Mouse (Mus musculus) liver, embryonic 14.5 days (tissue): ENCODE data around the gene Hcn3.
A peak's percentile ranks its signal among the peaks of the same experiment; 100 is the strongest.

Experiments used
- CTCF ChIP-seq: IDR thresholded peaks from 2 replicates; pipeline ENCODE4 v1.5.1; 2016; ENCODE audit warnings: antibody characterized with exemption, low read depth, control low read depth
- EP300 ChIP-seq: IDR thresholded peaks from 2 replicates; pipeline ENCODE4 v1.6.1; 2016; ENCODE audit warnings: antibody characterized with exemption, low read depth

DNA sequence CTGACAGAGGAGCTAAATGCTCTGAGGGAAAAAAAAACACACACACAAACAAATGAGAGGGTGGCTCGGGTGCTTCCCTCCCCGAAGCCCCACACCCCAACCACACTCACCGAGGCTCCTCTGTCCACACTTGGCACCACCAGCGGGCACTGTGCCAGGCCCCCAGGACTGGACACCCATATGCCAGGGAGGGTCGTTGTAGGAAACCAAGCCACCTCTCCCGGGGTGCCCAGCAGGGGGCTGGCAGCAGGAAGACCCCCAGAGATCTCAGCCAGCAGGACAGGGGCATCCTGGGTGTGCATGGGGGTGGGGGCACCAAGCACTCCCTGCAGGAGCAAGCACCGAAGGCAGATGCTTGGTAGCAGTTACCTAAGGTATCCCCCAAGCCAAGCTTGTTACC, 59.2 kb downstream of the Hcn3 start, which contains the start of gene Gm43738:
- TF ChIP-seq CTCF (0 out of 2 replicates have a peak, but pooled peaks have one; percentile 2), EP300 (no peak)
